In genomic region chr6:95108437-95108836, GRCm38 (mm10) we compare ENCODE assay signal across 20 mouse cellular contexts. TPM values are rescaled to one million over a fixed set of nuclear protein-coding genes. Genes with fewer than 3 reads are reported as not detected.
DNase-seq lines count a peak whose midpoint lies in the region; ATAC-seq and TF ChIP-seq lines count a peak whose summit lies in the region.
"Had no signal": no experiment of that assay in that cellular context is flagged by ENCODE, and none has a peak within 500 bp of the region (broad histone marks: within the 10 kb centered on the region; RNA-seq: fewer than 3 reads in every experiment).

No protein-coding gene starts in this region.

- POLR2A ChIA-PET in Patski (lab: Charles Lee) = interaction anchor here (0.6 to 1.0 kb wide), 2 partner anchors 13 to 531 kb away, joined by 3 read pairs; no protein-coding TSS in a partner anchor

- peaks cover 66% of the 10 kb centered on the region for H3K27me3 ChIP-seq in Patski
- H3K27me3 ChIP-seq in stomach, postnatal 0 days (ENCODE audit: control insufficient read depth, insufficient read depth, low read length) = no peaks in the 10 kb centered on the region
- no peaks in the 10 kb centered on the region for H3K27me3 ChIP-seq in kidney, adult 2 months (replicated peaks; ENCODE audit: control insufficient read depth, insufficient read depth, low read length)
- H3K27me3 ChIP-seq: embryonic facial prominence, embryonic 12.5 days; forebrain, embryonic 15.5 days; heart, embryonic 13.5 days had no signal

- in situ Hi-C loops in Patski (cut with MboI; ENCODE audit: low pct_unique_long_range_greater_than_20kb) = no loop called here

- CTCF ChIA-PET in Patski (lab: Charles Lee) = interaction anchor here (0.6 kb wide), 1 partner anchor 109 kb away, joined by 3 read pairs; no protein-coding TSS in a partner anchor

- no peaks in the 10 kb centered on the region for H3K9me3 ChIP-seq in stomach, postnatal 0 days (ENCODE audit: control insufficient read depth, low read length)
- H3K9me3 ChIP-seq: embryonic facial prominence, embryonic 12.5 days; forebrain, embryonic 15.5 days; G1E; heart, embryonic 13.5 days had no signal

- TF ChIP-seq CTCF in left cerebral cortex, adult 2 months (IDR thresholded peaks at IDR 0.05) = peak; percentile 11; the same call in 1 of the 2 replicates
- peak; percentile 26 for TF ChIP-seq CTCF in Patski (IDR thresholded peaks at IDR 0.05)
- peak; percentile 26; the same call in 1 of the 2 replicates for TF ChIP-seq CTCF in stomach, postnatal 0 days (IDR thresholded peaks at IDR 0.05; ENCODE audit: low read depth)
- no peak for TF ChIP-seq CTCF in kidney, adult 2 months (conservative IDR thresholded peaks at IDR 0.05; ENCODE audit: insufficient read depth, insufficient read length, low read depth, low read length)

- H3K4me2 ChIP-seq in stomach, postnatal 0 days (replicated peaks; ENCODE audit: low read depth) = no peak overlapping the region
- H3K4me2 ChIP-seq: embryonic facial prominence, embryonic 12.5 days; forebrain, embryonic 15.5 days; heart, embryonic 13.5 days had no signal

- H3K4me3 ChIP-seq in left cerebral cortex, adult 2 months = no peak overlapping the region
- H3K4me3 ChIP-seq in stomach, postnatal 0 days (ENCODE audit: low read depth, low read length) = no peak overlapping the region
- H3K4me3 ChIP-seq in kidney, adult 2 months (ENCODE audit: insufficient read depth, low read depth, low read length) = no peak overlapping the region
- H3K4me3 ChIP-seq: embryonic facial prominence, embryonic 12.5 days; forebrain, embryonic 15.5 days; heart, embryonic 13.5 days had no signal

- intact Hi-C loops in left cerebral cortex, adult 2 months (cut with DNase I) = no loop called here

- no peaks in the 10 kb centered on the region for H3K36me3 ChIP-seq in stomach, postnatal 0 days (ENCODE audit: control insufficient read depth, insufficient read depth, low read length)
- no peaks in the 10 kb centered on the region for H3K36me3 ChIP-seq in kidney, adult 2 months (ENCODE audit: control insufficient read depth, insufficient read depth, low read length)
- H3K36me3 ChIP-seq: embryonic facial prominence, embryonic 12.5 days; forebrain, embryonic 15.5 days; G1E; heart, embryonic 13.5 days had no signal

- no peak overlapping the region for H3K9ac ChIP-seq in stomach, postnatal 0 days (ENCODE audit: low read length)
- H3K9ac ChIP-seq: embryonic facial prominence, embryonic 12.5 days; forebrain, embryonic 15.5 days; heart, embryonic 13.5 days had no signal

- no peak for DNase-seq in left cerebral cortex, adult 2 months (ENCODE audit: extremely low spot score in 1 of 2, low spot score in 2 of 2)
- DNase-seq in left cerebral cortex, adult 8-10 months (ENCODE audit: low spot score in 2 of 2) = no peak
- peak; percentile 23 for DNase-seq in retina, embryonic 14.5 days (ENCODE audit: low spot score)
- no peak for DNase-seq in retina, postnatal 1 day
- no peak for DNase-seq in Patski (ENCODE audit: low read depth, low spot score)
- DNase-seq in stomach, postnatal 0 days (ENCODE audit: low spot score) = no peak
- DNase-seq in right cerebral cortex, postnatal 10 days (ENCODE audit: low spot score in 2 of 2) = no peak
- DNase-seq in kidney, adult 2 months = no peak
- DNase-seq: adrenal gland, postnatal 10 days; cerebellum, adult 11-12 months; cerebellum, adult 9-10 months; cerebellum, postnatal 25 days; gastrocnemius, postnatal 36 days; heart, adult 11 months; heart, postnatal 36 days had no signal

- ATAC-seq in Patski = no peak
- ATAC-seq in stomach, postnatal 0 days (ENCODE audit: low FRiP score, low TSS enrichment) = no peak
- ATAC-seq: forebrain, embryonic 15.5 days; hindbrain, embryonic 16.5 days had no signal

- no peak overlapping the region for H3K27ac ChIP-seq in left cerebral cortex, adult 2 months
- no peak overlapping the region for H3K27ac ChIP-seq in stomach, postnatal 0 days (replicated peaks)
- H3K27ac ChIP-seq in kidney, adult 2 months (ENCODE audit: insufficient read depth, low read depth, low read length) = no peak overlapping the region
- H3K27ac ChIP-seq: embryonic facial prominence, embryonic 12.5 days; forebrain, embryonic 15.5 days; heart, embryonic 13.5 days had no signal

- TF ChIP-seq EP300 in stomach, postnatal 0 days (optimal IDR thresholded peaks at IDR 0.05) = no peak

- no peak for TF ChIP-seq POLR2A in kidney, adult 2 months (IDR thresholded peaks at IDR 0.05; ENCODE audit: low read depth, low read length)

- no peaks in the 10 kb centered on the region for H3K4me1 ChIP-seq in stomach, postnatal 0 days (replicated peaks; ENCODE audit: control insufficient read depth, insufficient read depth)
- no peaks in the 10 kb centered on the region for H3K4me1 ChIP-seq in kidney, adult 2 months (ENCODE audit: control insufficient read depth, insufficient read depth, low read length)
- H3K4me1 ChIP-seq: embryonic facial prominence, embryonic 12.5 days; forebrain, embryonic 15.5 days; heart, embryonic 13.5 days had no signal

RNA-seq across cellular contexts. Expression of gene Kbtbd8, which starts 8.6 kb away (rescaled TPM):
- total RNA-seq in left cerebral cortex, adult 2 months (2021) = 10 to 100 TPM; 10.1 to 10.4 TPM
- 10 to 100 TPM in 3 of 4 experiments, 1 to 10 TPM in 1; 8.0 to 14.1 (median 12.2) TPM for total RNA-seq in left cerebral cortex, adult 8-10 months (2022)
- 1.1 TPM for polyA plus RNA-seq in Patski (2021)
- polyA plus RNA-seq in stomach, postnatal 0 days (2015; fragmentation: Nextera tagmentation; extraction: Ambion mirVana) = 1.7 and 1.8 TPM in 2 replicates
- polyA plus RNA-seq in kidney, adult 2 months (2012; rRNA removed) = 0.44 and 1.3 TPM in 2 replicates
